Mouse (Mus musculus) C2C12 (cell line): ENCODE measurements at regions not wholly inside any gene's neighbourhood (a gene's known extent, or its start where the extent isn't known, plus 50 kb on each side); places are given as distances from the start of the nearest gene placed in this dataset.

ENCODE experiments used
- H3K27me3 ChIP-seq: one replicate; pipeline ENCODE4 v1.6.1; 2011; ENCODE audit not compliant: control insufficient read depth, insufficient read depth, insufficient read length
- H3K36me3 ChIP-seq: one replicate; pipeline ENCODE4 v1.6.1; 2011; ENCODE audit not compliant: control insufficient read depth, insufficient read depth
- H3K4me3 ChIP-seq: one replicate; pipeline ENCODE4 v1.5.1; 2011; ENCODE audit warnings: mild to moderate bottlenecking, control low read depth; ENCODE audit not compliant: poor library complexity, insufficient read depth, severe bottlenecking
- H3K79me2 ChIP-seq: one replicate; pipeline ENCODE4 v1.6.1; 2011; ENCODE audit not compliant: control insufficient read depth, insufficient read depth
- H3K79me3 ChIP-seq: one replicate; pipeline ENCODE4 v1.6.1; 2011; ENCODE audit warnings: low read depth, control low read depth
- H3ac ChIP-seq: one replicate; pipeline ENCODE3; 2011; ENCODE audit warnings: low read depth; ENCODE audit not compliant: control insufficient read depth, insufficient read length
- CEBPB ChIP-seq: IDR thresholded peaks from one replicate; pipeline ENCODE4 v1.6.1; 2011; ENCODE audit warnings: low read depth, mild to moderate bottlenecking, control low read depth, moderate library complexity
- CTCF ChIP-seq: IDR thresholded peaks from one replicate; pipeline ENCODE4 v1.5.1; 2011; ENCODE audit not compliant: control insufficient read depth, insufficient read depth, insufficient read length
- FOSL1 ChIP-seq: IDR thresholded peaks from one replicate; pipeline ENCODE4 v1.8.0; 2011; ENCODE audit warnings: mild to moderate bottlenecking, low read length; ENCODE audit not compliant: poor library complexity, insufficient read depth, severe bottlenecking
- MAX ChIP-seq: IDR thresholded peaks from one replicate; pipeline ENCODE4 v1.6.1; 2011; ENCODE audit warnings: mild to moderate bottlenecking, control low read depth
- MYOD1 ChIP-seq: IDR thresholded peaks from one replicate; pipeline ENCODE4 v1.6.1; 2011; ENCODE audit warnings: low read depth; ENCODE audit not compliant: control insufficient read depth, insufficient read length
- MYOG ChIP-seq: IDR thresholded peaks from one replicate; pipeline ENCODE4 v1.6.1; 2011; ENCODE audit not compliant: control insufficient read depth, insufficient read length; ENCODE audit errors: extremely low read depth
- USF1 ChIP-seq: IDR thresholded peaks from one replicate; pipeline ENCODE4 v1.6.1; 2011; ENCODE audit warnings: low read depth, mild to moderate bottlenecking, control low read depth, moderate library complexity

DNA sequence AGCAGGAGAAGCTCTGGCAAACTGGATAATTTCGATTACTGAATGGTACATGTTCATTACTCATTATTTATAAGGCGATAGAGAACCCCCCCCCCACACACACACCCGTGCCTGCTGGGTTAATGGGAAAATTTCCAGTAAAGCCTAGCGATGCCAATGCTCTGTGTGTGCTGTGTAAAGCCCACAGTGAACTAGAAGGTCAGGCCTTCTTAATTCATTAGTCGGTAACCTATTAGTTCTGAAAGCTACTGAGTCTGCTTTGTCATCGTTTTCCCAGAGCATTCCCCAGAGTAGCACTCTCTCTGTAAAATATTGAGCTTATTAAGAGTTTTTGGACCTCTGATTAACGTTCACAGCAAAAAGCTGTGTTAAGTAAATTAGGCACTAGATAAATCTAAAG, 65.7 kb upstream of the Zfp366 start:
- Histone ChIP-seq H3K79me3 (no peaks in the 10 kb centered on the region), H3K79me2 (no peaks in the 10 kb centered on the region), H3K36me3 (no peaks in the 10 kb centered on the region), H3K27me3 (no peaks in the 10 kb centered on the region), H3K4me3 (no peak overlapping the region), H3ac (no peak overlapping the region)
- no peak for TF ChIP-seq MAX
- TF ChIP-seq USF1 = no peak
- no peak for TF ChIP-seq MYOD1
- TF ChIP-seq MYOG = no peak
- TF ChIP-seq CEBPB = no peak

DNA sequence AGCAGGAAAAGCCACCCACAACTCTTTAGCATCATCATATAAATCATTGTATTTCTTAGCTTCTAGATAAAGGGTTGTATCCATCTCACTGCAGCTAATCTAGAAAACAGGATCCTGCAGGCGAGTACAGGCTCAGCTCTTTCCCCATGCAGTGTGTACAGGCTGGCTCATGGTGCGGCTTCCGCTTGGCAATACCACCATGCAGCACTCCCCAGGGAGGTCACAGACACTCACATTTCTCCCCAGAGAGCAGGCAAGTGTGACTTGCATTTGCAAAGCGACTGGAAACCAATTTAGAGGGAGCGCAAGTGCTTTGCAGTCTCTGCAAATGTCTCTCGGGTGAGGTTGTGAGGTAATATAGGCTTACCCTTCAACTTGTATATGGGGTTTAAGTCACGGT, 69.1 kb upstream of the Zfp366 start:
- Histone ChIP-seq H3K36me3 (no peaks in the 10 kb centered on the region), H3ac (no peak overlapping the region), H3K27me3 (no peaks in the 10 kb centered on the region), H3K79me2 (no peaks in the 10 kb centered on the region), H3K4me3 (no peak overlapping the region), H3K79me3 (no peaks in the 10 kb centered on the region)
- TF ChIP-seq CTCF (no peak), MAX (no peak), FOSL1 (no peak), USF1 (no peak), MYOD1 (no peak), MYOG (no peak)

DNA sequence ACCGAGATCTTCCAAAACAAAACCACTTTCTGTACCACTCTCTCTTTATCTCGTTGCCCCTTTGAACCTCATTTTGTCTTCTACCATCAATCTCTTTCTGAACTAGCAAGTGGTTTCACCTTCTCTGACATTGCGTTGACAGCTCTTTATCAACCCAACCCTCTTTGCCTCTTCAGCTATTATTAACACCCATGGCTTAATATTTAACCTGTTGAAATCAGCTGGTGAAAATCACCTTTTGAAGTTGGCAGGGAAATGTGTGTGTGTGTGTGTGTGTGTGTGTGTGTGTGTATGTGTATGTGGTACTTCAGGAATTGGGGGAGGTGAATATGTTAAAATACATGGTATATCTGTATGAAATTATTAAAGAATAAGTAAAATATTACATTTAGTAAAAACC, 70.1 kb upstream of the Zfp366 start:
- Histone ChIP-seq H3K79me3 (no peaks in the 10 kb centered on the region), H3K79me2 (no peaks in the 10 kb centered on the region), H3ac (no peak overlapping the region), H3K36me3 (no peaks in the 10 kb centered on the region), H3K27me3 (no peaks in the 10 kb centered on the region), H3K4me3 (no peak overlapping the region)
- TF ChIP-seq CEBPB (no peak), CTCF (no peak), FOSL1 (no peak), MAX (no peak)

DNA sequence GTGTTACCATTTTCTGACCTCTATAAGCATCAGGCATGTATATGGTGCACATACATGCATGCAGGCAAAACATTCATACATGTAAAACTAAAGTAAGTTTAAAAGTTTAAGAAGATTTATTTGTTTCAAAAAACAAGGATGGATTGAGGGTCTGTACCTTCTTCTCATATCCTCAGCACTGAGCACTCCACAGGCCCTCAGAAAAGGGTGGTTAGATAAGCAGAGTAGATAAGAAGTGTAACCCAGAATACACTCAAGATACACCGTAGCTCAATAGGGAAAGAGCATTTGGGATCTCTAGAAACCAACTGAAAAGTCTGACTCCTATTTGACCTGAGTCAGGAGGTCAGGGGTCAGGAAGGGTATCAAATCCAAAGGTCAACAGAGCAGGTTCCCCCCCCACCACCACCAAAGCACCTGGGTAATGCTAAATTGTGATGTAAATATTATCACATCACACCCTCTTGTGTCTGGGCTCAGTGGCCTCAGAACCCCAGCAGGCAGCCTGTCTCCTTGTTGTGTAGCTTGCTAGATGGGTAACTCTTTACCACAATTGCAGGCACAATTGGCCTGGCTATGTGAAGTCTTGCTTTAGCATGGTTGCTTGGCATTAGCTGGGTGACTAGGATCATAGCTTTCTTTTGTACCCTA, 72.8 kb upstream of the Zfp366 start:
- Histone ChIP-seq H3K4me3 (no peak overlapping the region), H3K79me3 (no peaks in the 10 kb centered on the region), H3ac (no peak overlapping the region), H3K27me3 (no peaks in the 10 kb centered on the region), H3K36me3 (no peaks in the 10 kb centered on the region), H3K79me2 (no peaks in the 10 kb centered on the region)
- TF ChIP-seq CTCF (no peak), MYOD1 (no peak), MYOG (no peak), MAX (no peak), USF1 (no peak), FOSL1 (no peak), CEBPB (no peak)

DNA sequence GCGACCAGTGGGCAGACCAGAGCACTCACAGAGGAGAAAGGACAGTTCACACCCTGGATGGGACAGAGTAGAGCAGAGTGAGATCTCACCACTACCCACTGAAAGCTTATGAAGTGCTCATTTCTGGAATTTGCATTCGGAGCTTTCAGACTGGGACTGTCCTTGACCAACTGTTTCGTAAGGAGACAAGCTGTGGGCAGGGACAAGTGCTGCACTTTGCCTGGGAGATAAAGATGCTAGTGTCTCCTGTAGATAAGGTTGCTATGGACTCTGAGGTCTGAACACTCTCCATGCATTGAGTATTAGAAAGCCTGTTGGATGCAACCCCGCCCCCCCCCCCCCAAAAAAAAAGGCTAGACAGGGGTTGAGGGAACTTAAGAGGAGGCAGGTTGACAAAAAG, 76.6 kb upstream of the Zfp366 start:
- TF ChIP-seq CTCF (no peak), MAX (no peak), USF1 (no peak), MYOG (no peak), CEBPB (no peak), MYOD1 (no peak), FOSL1 (no peak)

DNA sequence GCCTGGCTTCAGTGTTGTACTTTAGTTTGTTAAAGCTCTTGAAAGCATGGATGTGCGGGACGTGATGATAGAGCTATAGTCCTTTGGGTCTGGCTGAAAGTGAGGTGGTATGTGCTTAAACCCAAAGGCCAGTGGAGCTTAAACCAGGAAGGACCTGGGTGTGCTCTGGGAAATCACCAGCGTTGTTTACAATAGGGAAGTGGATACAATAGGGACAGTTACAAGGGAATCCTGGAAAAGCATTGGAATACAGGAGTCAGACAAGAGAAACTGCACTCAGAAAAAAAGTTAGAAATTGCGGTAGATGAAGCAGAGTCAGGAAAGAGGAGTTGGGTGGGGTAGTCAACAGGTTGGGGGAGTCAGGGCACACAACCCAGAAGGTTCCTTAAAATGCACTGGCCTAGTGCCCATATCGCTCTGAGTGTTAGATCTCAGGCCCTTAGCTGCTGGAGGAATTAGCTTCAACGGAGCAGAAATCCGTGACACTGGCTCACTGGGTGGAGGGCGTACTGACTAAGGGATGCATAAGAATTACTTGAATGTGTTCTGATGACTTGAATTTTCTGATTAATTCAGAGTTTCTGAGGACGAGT, 82.4 kb upstream of the Zfp366 start:
- Histone ChIP-seq H3K79me3 (no peaks in the 10 kb centered on the region), H3ac (no peak overlapping the region), H3K79me2 (no peaks in the 10 kb centered on the region), H3K27me3 (no peaks in the 10 kb centered on the region), H3K4me3 (no peak overlapping the region), H3K36me3 (no peaks in the 10 kb centered on the region)
- TF ChIP-seq USF1 (no peak), CTCF (no peak), FOSL1 (no peak), MAX (no peak), CEBPB (no peak), MYOG (no peak), MYOD1 (no peak)

More for the DNA sequence above, 76.6 kb upstream of the Zfp366 start:
- no peaks in the 10 kb centered on the region for H3K27me3 ChIP-seq
- H3K79me3 ChIP-seq = no peaks in the 10 kb centered on the region
- no peak overlapping the region for H3ac ChIP-seq
- no peak overlapping the region for H3K4me3 ChIP-seq
- no peaks in the 10 kb centered on the region for H3K79me2 ChIP-seq
- no peaks in the 10 kb centered on the region for H3K36me3 ChIP-seq
